Mouse (Mus musculus) brain, embryonic 14.5 days (tissue): ENCODE data around the gene Exosc5.

Experiments
- CTCF ChIP-seq: fragments of 200-500 bp; IDR thresholded peaks from 2 replicates; pipeline ENCODE4 v1.5.1; 2012; ENCODE audit warnings: inconsistent platforms, mild to moderate bottlenecking, moderate library complexity, borderline replicate concordance; ENCODE audit not compliant: insufficient read depth, insufficient read length; ENCODE audit errors: extremely low read depth
- POLR2A ChIP-seq: fragments of 200-500 bp; IDR thresholded peaks from 2 replicates; pipeline ENCODE4 v1.6.1; 2012; ENCODE audit warnings: mild to moderate bottlenecking, inconsistent platforms, borderline replicate concordance; ENCODE audit not compliant: poor library complexity, insufficient read depth, insufficient read length, severe bottlenecking; ENCODE audit errors: extremely low read depth

- TF ChIP-seq POLR2A (no peak), CTCF (no peak)
Observed at GRCm38 (mm10) chr7:25649839-25650238, 9.1 kb upstream of the Exosc5 start.
